Mouse (Mus musculus) CH12.LX (cell line): ENCODE measurements at regions not wholly inside any gene's neighbourhood (a gene's known extent, or its start where the extent isn't known, plus 50 kb on each side); places are given as distances from the start of the nearest gene placed in this dataset.

ENCODE experiments used
- CHD2 ChIP-seq: IDR thresholded peaks from 2 replicates; pipeline ENCODE4 v1.6.1; 2011; ENCODE audit warnings: low read length, improper control_type of control experiment
- CTCF ChIP-seq, 2 experiments: IDR thresholded peaks in 1 of 2; conservative IDR thresholded peaks in 1 of 2; 2 replicates each; pipeline ENCODE4 v1.5.1; 2011 to 2012; ENCODE audit warnings: low read depth in 2 of 2, low read length in 2 of 2, improper control_type of control experiment in 1 of 2, inconsistent platforms in 1 of 2, mild to moderate bottlenecking in 1 of 2, moderate library complexity in 1 of 2
- E2F4 ChIP-seq: IDR thresholded peaks from 2 replicates; pipeline ENCODE4 v1.6.1; 2011; ENCODE audit warnings: low read depth, low read length, improper control_type of control experiment; ENCODE audit not compliant: insufficient replicate concordance
- ELF1 ChIP-seq: IDR thresholded peaks from 2 replicates; pipeline ENCODE4 v1.6.1; 2014; ENCODE audit warnings: low read depth, mild to moderate bottlenecking, inconsistent platforms, low read length, improper control_type of control experiment
- IRF4 ChIP-seq: IDR thresholded peaks from 2 replicates; pipeline ENCODE4 v1.6.1; 2014; ENCODE audit warnings: low read depth, mild to moderate bottlenecking, inconsistent platforms, low read length, improper control_type of control experiment
- JUND ChIP-seq: conservative IDR thresholded peaks from 2 replicates; pipeline ENCODE4 v1.6.1; 2011; ENCODE audit warnings: low read depth, low read length, improper control_type of control experiment
- KAT2A ChIP-seq: IDR thresholded peaks from 2 replicates; pipeline ENCODE4 v1.6.1; 2012; ENCODE audit warnings: low read length, improper control_type of control experiment, inconsistent platforms; ENCODE audit not compliant: insufficient replicate concordance
- MAX ChIP-seq: IDR thresholded peaks from 2 replicates; pipeline ENCODE4 v1.6.1; 2011; ENCODE audit warnings: low read length, improper control_type of control experiment
- MEF2A ChIP-seq: IDR thresholded peaks from 2 replicates; pipeline ENCODE4 v1.6.1; 2014; ENCODE audit warnings: low read depth, mild to moderate bottlenecking, inconsistent platforms, low read length, improper control_type of control experiment, borderline replicate concordance
- NRF1 ChIP-seq: IDR thresholded peaks from 2 replicates; pipeline ENCODE4 v1.6.1; 2014; ENCODE audit warnings: low read depth, mild to moderate bottlenecking, inconsistent platforms, low read length, improper control_type of control experiment, moderate library complexity
- POLR2A ChIP-seq: IDR thresholded peaks from 2 replicates; pipeline ENCODE4 v1.6.1; 2011; ENCODE audit warnings: low read depth, mild to moderate bottlenecking, improper control_type of control experiment, low read length
- RAD21 ChIP-seq: IDR thresholded peaks from 2 replicates; pipeline ENCODE4 v1.6.1; 2011; ENCODE audit warnings: low read depth, mild to moderate bottlenecking, low read length, improper control_type of control experiment, moderate library complexity
- TCF12 ChIP-seq: IDR thresholded peaks from 2 replicates; pipeline ENCODE4 v1.6.1; 2014; ENCODE audit warnings: low read depth, mild to moderate bottlenecking, inconsistent platforms, low read length, improper control_type of control experiment

GRCm38 (mm10) chr9:30076006-30076405, 113.1 kb upstream of the Ntm start:
- no peak for TF ChIP-seq MEF2A
- TF ChIP-seq IRF4 = no peak
- no peak for TF ChIP-seq KAT2A
- TF ChIP-seq CTCF (conservative IDR thresholded peaks at IDR 0.05 in 1 of 2, IDR thresholded peaks at IDR 0.05 in 1 of 2; ENCODE audit: low read depth in 2 of 2, low read length in 2 of 2) = no peak
- no peak for TF ChIP-seq RAD21
- TF ChIP-seq POLR2A = no peak
- no peak for TF ChIP-seq MAX
- TF ChIP-seq JUND = no peak
- TF ChIP-seq CHD2 = no peak
- no peak for TF ChIP-seq ELF1
- TF ChIP-seq E2F4 = no peak
- TF ChIP-seq NRF1 = no peak
- no peak for TF ChIP-seq TCF12
